In genomic region chr1:180393017-180393797, GRCm38 (mm10) we compare ENCODE assay signal across 10 mouse cellular contexts.
DNase-seq lines count a peak whose midpoint lies in the region; ATAC-seq and TF ChIP-seq lines count a peak whose summit lies in the region.
"Had no signal": no experiment of that assay in that cellular context is flagged by ENCODE, and none has a peak within 500 bp of the region (broad histone marks: within the 10 kb centered on the region; RNA-seq: fewer than 3 reads in every experiment).

No protein-coding gene starts in this region.

- no peak for TF ChIP-seq POLR2A in CH12.LX (IDR thresholded peaks at IDR 0.05; ENCODE audit: low read depth, low read length)
- no peak for TF ChIP-seq POLR2A in brain, embryonic 14.5 days (IDR thresholded peaks at IDR 0.05; ENCODE audit: borderline replicate concordance, extremely low read depth, insufficient read depth, insufficient read length, poor library complexity, severe bottlenecking)

- peak overlapping the region; percentile 8; the same call in 1 of the 2 replicates for H3K4me2 ChIP-seq in CH12.LX (ENCODE audit: insufficient read depth, low read depth, poor library complexity, severe bottlenecking)
- H3K4me2 ChIP-seq: embryonic facial prominence, embryonic 12.5 days had no signal

- ATAC-seq in neutrophil, adult 5-6 weeks (ENCODE audit: extremely low read depth, insufficient number of reproducible peaks, low FRiP score, poor library complexity, severe bottlenecking): peak; percentile 77

- H3K27me3 ChIP-seq in CH12.LX (replicated peaks): no peaks in the 10 kb centered on the region
- H3K27me3 ChIP-seq: embryonic facial prominence, embryonic 12.5 days had no signal

- 0 out of 2 replicates have a peak, but pooled peaks cover 4% of the 10 kb centered on the region for H3K79me2 ChIP-seq in CH12.LX (replicated peaks; ENCODE audit: control insufficient read depth, extremely low read depth, insufficient read depth, poor library complexity, severe bottlenecking)

- in situ Hi-C loops in CH12.LX (cut with MboI; ENCODE audit: low pct_ligation_motif_present, low pct_unique_long_range_greater_than_20kb, low sequenced_read_pairs): no loop called here

- peak; percentile 77 for TF ChIP-seq EP300 in CH12.LX (IDR thresholded peaks at IDR 0.05; ENCODE audit: low read length)

- intact Hi-C loops in left cerebral cortex, postnatal 10 days (cut with DNase I): no loop called here

- dilution Hi-C loops in CH12.LX (cut with MboI; ENCODE audit: extremely low pct_ligation_motif_present, extremely low pct_unique_long_range_greater_than_20kb, low sequenced_read_pairs): no loop called here

- peak overlapping the region; percentile 69 for H3K27ac ChIP-seq in layer of hippocampus, adult 2 months
- peak overlapping the region; percentile 87 for H3K27ac ChIP-seq in CH12.LX (ENCODE audit: insufficient read depth, low read depth)
- H3K27ac ChIP-seq: embryonic facial prominence, embryonic 12.5 days had no signal

- DNase-seq in layer of hippocampus, adult 2 months (ENCODE audit: low spot score in 2 of 2): no peak
- DNase-seq in layer of hippocampus, postnatal 36 days: no peak
- peak; percentile 76 for DNase-seq in CH12.LX (ENCODE audit: extremely low read depth)
- peak; percentile 17 for DNase-seq in brain, embryonic 14.5 days (ENCODE audit: low read depth)
- no peak for DNase-seq in layer of hippocampus, adult 11-12 months (ENCODE audit: low spot score)
- DNase-seq in left cerebral cortex, postnatal 10 days (ENCODE audit: extremely low spot score in 1 of 2, low spot score in 2 of 2): no peak
- DNase-seq in kidney, postnatal 25 days: no peak
- DNase-seq: lung, postnatal 36 days had no signal

- no peak for TF ChIP-seq RAD21 in CH12.LX (IDR thresholded peaks at IDR 0.05; ENCODE audit: low read depth, low read length)

- no peak overlapping the region for H3K4me3 ChIP-seq in layer of hippocampus, adult 2 months
- no peak overlapping the region for H3K4me3 ChIP-seq in CH12.LX (replicated peaks in 1 of 3; ENCODE audit: low read depth in 2 of 3, low read length in 2 of 3, poor library complexity in 1 of 3)
- H3K4me3 ChIP-seq: embryonic facial prominence, embryonic 12.5 days had no signal

- H3K9ac ChIP-seq in CH12.LX (ENCODE audit: insufficient read depth, low read depth): peak overlapping the region; percentile 21; the same call in 1 of the 2 replicates
- H3K9ac ChIP-seq: embryonic facial prominence, embryonic 12.5 days had no signal

- H3K9me3 ChIP-seq in CH12.LX (replicated peaks; ENCODE audit: low read length): no peaks in the 10 kb centered on the region
- H3K9me3 ChIP-seq: embryonic facial prominence, embryonic 12.5 days had no signal

- H3K36me3 ChIP-seq in CH12.LX (replicated peaks in 1 of 2; ENCODE audit: control insufficient read depth in 1 of 2, insufficient read depth in 1 of 2, low read length in 1 of 2): peaks cover 3 to 18% of the 10 kb centered on the region in 2 experiments
- H3K36me3 ChIP-seq: embryonic facial prominence, embryonic 12.5 days had no signal

- no peak for TF ChIP-seq CTCF in layer of hippocampus, adult 2 months (conservative IDR thresholded peaks at IDR 0.05)
- no peak for TF ChIP-seq CTCF in CH12.LX (conservative IDR thresholded peaks at IDR 0.05 in 1 of 2, IDR thresholded peaks at IDR 0.05 in 1 of 2; ENCODE audit: low read depth in 2 of 2, low read length in 2 of 2)
- TF ChIP-seq CTCF in brain, embryonic 14.5 days (IDR thresholded peaks at IDR 0.05; ENCODE audit: borderline replicate concordance, extremely low read depth, insufficient read depth, insufficient read length): no peak

- H3K4me1 ChIP-seq in CH12.LX (ENCODE audit: control insufficient read depth in 1 of 2, insufficient read depth in 2 of 2): peaks cover 38 to 99% of the 10 kb centered on the region in 2 experiments

TF ChIP-seq in CH12.LX, 34 proteins besides CTCF, POLR2A, EP300 and RAD21:
- TF ChIP-seq CHD2 (IDR thresholded peaks at IDR 0.05; ENCODE audit: low read length) (peak; percentile 54; the same call in 1 of the 2 replicates), ZNF384 (IDR thresholded peaks at IDR 0.05; ENCODE audit: low read depth, low read length) (peak; percentile 98), NELFE (IDR thresholded peaks at IDR 0.05; ENCODE audit: low read depth, low read length) (no peak), MXI1 (IDR thresholded peaks at IDR 0.05; ENCODE audit: low read depth, low read length) (0 out of 2 replicates have a peak, but pooled peaks have one; percentile 40), GABPA (IDR thresholded peaks at IDR 0.05; ENCODE audit: insufficient replicate concordance, low read depth, low read length) (no peak), MAFK (IDR thresholded peaks at IDR 0.05; ENCODE audit: insufficient replicate concordance, low read length) (peak; percentile 49; the same call in 1 of the 2 replicates), CHD1 (IDR thresholded peaks at IDR 0.05; ENCODE audit: low read depth, low read length) (no peak), UBTF (IDR thresholded peaks at IDR 0.05; ENCODE audit: low read depth, low read length) (no peak), USF2 (conservative IDR thresholded peaks at IDR 0.05; ENCODE audit: low read depth, low read length) (no peak), E2F4 (IDR thresholded peaks at IDR 0.05; ENCODE audit: insufficient replicate concordance, low read depth, low read length) (no peak), MAZ (IDR thresholded peaks at IDR 0.05; ENCODE audit: low read depth, low read length) (no peak), ELF1 (IDR thresholded peaks at IDR 0.05; ENCODE audit: low read depth, low read length) (no peak), MAX (IDR thresholded peaks at IDR 0.05; ENCODE audit: low read length) (0 out of 2 replicates have a peak, but pooled peaks have one; percentile 17), NRF1 (IDR thresholded peaks at IDR 0.05; ENCODE audit: low read depth, low read length) (no peak), TBP (conservative IDR thresholded peaks at IDR 0.05; ENCODE audit: low read depth, low read length) (no peak), BHLHE40 (IDR thresholded peaks at IDR 0.05; ENCODE audit: low read depth, low read length) (peak; percentile 29), TCF12 (IDR thresholded peaks at IDR 0.05; ENCODE audit: low read depth, low read length) (peak; percentile 71; the same call in 1 of the 2 replicates), ETS1 (conservative IDR thresholded peaks at IDR 0.05; ENCODE audit: low read depth, low read length) (peak; percentile 86), ZC3H11A (IDR thresholded peaks at IDR 0.05; ENCODE audit: low read depth, low read length) (no peak), ZMIZ1 (IDR thresholded peaks at IDR 0.05; ENCODE audit: low read depth, low read length) (no peak), SIN3A (IDR thresholded peaks at IDR 0.05; ENCODE audit: low read length) (peak; percentile 74), MYC (IDR thresholded peaks at IDR 0.05; ENCODE audit: low read depth, low read length) (peak; percentile 35; the same call in 1 of the 2 replicates), IRF4 (IDR thresholded peaks at IDR 0.05; ENCODE audit: low read depth, low read length) (peak; percentile 55), MEF2A (IDR thresholded peaks at IDR 0.05; ENCODE audit: borderline replicate concordance, low read depth, low read length) (peak; percentile 49), POLR2AphosphoS2 (IDR thresholded peaks at IDR 0.05; ENCODE audit: low read depth, low read length) (no peak), KAT2A (IDR thresholded peaks at IDR 0.05; ENCODE audit: insufficient replicate concordance, low read length) (0 out of 2 replicates have a peak, but pooled peaks have one; percentile 7)
TF ChIP-seq in CH12.LX: peak in this region for 13.

Comparison
In these comparisons a context has a peak if more than half of its experiments do, and no peak if none do; other contexts are left out.
1. DNase-seq: peak in CH12.LX (single experiment) and brain, embryonic 14.5 days (single experiment); none in layer of hippocampus, adult 2 months (0 of 2), layer of hippocampus, postnatal 36 days (0 of 2), layer of hippocampus, adult 11-12 months (single experiment), left cerebral cortex, postnatal 10 days (0 of 2) and kidney, postnatal 25 days (0 of 2).